Mouse (Mus musculus) bone marrow, adult 2 months (tissue): ENCODE data around the gene Zdhhc4.

Experiments used
- CTCF ChIP-seq: fragments of 200-500 bp; IDR thresholded peaks from 2 replicates; pipeline ENCODE4 v1.5.1; 2011; ENCODE audit warnings: low read length, control low read depth; ENCODE audit not compliant: control insufficient read depth, insufficient read depth
- POLR2A ChIP-seq: fragments of 200-500 bp; IDR thresholded peaks from 2 replicates; pipeline ENCODE4 v1.6.1; 2011; ENCODE audit warnings: low read depth, mild to moderate bottlenecking, control low read depth, low read length, borderline replicate concordance; ENCODE audit not compliant: control insufficient read depth

DNA sequence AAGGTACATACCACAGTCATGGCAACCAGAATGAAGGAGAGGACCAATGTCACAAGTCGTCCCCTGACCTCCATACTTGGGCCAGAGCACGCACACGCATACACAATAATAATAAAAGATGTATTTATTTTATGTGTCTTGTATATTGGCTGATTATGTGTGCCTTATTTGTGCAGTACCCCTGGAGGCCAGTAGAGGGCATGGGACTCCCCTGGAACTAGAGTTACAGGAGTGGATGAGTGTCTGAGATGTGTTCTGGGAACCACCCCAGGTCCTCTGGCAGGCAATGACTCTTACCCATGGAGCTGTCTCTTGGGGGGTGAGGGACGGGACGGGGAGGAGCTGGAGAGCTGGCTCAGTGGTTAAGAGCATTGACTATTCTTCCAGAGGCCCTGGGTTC, 30.9 kb upstream of the Zdhhc4 start:
- TF ChIP-seq POLR2A, result no peak
- peak; percentile 46 for TF ChIP-seq CTCF
